Mouse (Mus musculus) limb, embryonic 12.5 days (tissue): ENCODE measurements around the gene Tcerg1l. TPM values are rescaled to one million over a fixed set of nuclear protein-coding genes. Genes with fewer than 3 reads are reported as not detected.

Experiments used
- ATAC-seq: fragments of 200-750 bp; cut with Nextera tagmentation; 2 replicates; pipeline ENCODE4 v1.8.0; 2017; ENCODE audit warnings: low read depth, moderate TSS enrichment; ENCODE audit not compliant: insufficient number of reproducible peaks, insufficient read depth, low FRiP score, low TSS enrichment
- H3K27ac ChIP-seq: fragments of 300-500 bp; sonication (generic); 2 replicates; pipeline ENCODE4 v1.5.1; 2016; ENCODE audit warnings: mild to moderate bottlenecking, moderate library complexity
- H3K27me3 ChIP-seq: fragments of 300-500 bp; sonication (generic); 2 replicates; pipeline ENCODE4 v1.6.1; 2016; ENCODE audit warnings: mild to moderate bottlenecking, moderate library complexity
- H3K36me3 ChIP-seq: fragments of 300-500 bp; sonication (generic); 2 replicates; pipeline ENCODE4 v1.6.1; 2016; ENCODE audit warnings: mild to moderate bottlenecking, moderate library complexity
- H3K4me1 ChIP-seq: fragments of 300-500 bp; sonication (generic); replicated peaks from 2 replicates; pipeline ENCODE4 v1.6.1; 2016
- H3K4me2 ChIP-seq: fragments of 300-500 bp; sonication (generic); 2 replicates; pipeline ENCODE4 v1.6.1; 2016; ENCODE audit warnings: mild to moderate bottlenecking, moderate library complexity
- H3K4me3 ChIP-seq: fragments of 300-500 bp; sonication (generic); replicated peaks from 2 replicates; pipeline ENCODE4 v1.5.1; 2016; ENCODE audit warnings: mild to moderate bottlenecking
- H3K9ac ChIP-seq: fragments of 300-500 bp; sonication (generic); replicated peaks from 2 replicates; pipeline ENCODE4 v1.6.1; 2016; ENCODE audit warnings: mild to moderate bottlenecking, moderate library complexity
- H3K9me3 ChIP-seq: fragments of 300-500 bp; sonication (generic); 2 replicates; pipeline ENCODE4 v1.6.1; 2016; ENCODE audit warnings: mild to moderate bottlenecking, moderate library complexity
- WGBS: fragments of 180-500 bp; shearing (Covaris S2); methylation state at CpG from one replicate; pipeline ENCODE4 v1.1.7; 2016; 5-methylcytosine and 5-hydroxymethylcytosine counted together
- polyA plus RNA-seq: library from polyadenylated mRNA; unstranded; fragments of >200 nt; fragmentation: Nextera tagmentation; extraction: Ambion mirVana; gene quantifications from 2 replicates; pipeline ENCODE4 v1.2.1, GENCODE M21; 2016

The Tcerg1l gene
- 1.8 and 3.0 TPM in 2 replicates for polyA plus RNA-seq

DNA sequence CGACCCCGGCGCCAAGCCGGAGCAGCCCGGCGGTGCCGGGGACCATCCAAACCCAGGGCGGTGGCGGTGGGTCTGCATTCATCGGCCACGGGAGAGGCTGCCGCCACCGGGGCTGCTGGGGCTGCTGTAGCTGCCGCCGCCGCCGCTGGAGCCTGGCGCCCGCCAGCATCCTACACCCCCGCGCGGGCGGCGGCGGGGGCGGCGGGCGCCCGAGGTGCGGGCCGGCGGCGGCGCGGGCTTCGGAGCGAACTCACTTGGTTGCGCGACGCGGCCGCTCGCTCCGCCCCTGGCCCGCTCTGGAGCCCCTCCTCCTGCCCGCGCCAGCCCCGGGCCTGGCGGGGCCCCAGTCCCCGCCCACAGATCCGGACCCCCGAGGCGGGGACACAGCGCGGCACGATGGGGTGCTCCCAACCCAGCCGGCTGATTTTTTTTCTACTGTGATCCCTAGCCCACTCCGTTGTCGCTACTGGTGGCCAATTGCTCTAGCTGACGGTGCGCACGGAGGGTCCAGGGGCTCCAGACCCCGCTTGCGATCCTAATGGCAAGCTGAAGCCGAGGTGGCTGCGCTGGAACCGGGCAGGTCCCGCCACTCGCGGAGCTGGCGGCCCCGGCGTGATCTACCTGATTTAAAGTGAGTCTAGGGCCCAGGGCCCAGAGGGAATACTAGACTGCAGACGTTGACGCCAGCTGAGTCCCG lies at the start of gene Tcerg1l:
Gene Tcerg1l, minus strand, starts transcription at position 246 of the 697 bp plus-strand sequence.
- under 1% methylated on average over 56 of the region's 76 CpGs for WGBS

GRCm38 (mm10) chr7:138442096-138442495 lies 44.6 kb upstream of the Tcerg1l start:
- H3K27ac ChIP-seq, result no peak overlapping the region
- 74% methylated on average over 4 of the region's 4 CpGs for WGBS
- no peak overlapping the region for H3K4me3 ChIP-seq
- H3K9ac ChIP-seq, result no peak overlapping the region
- no peak overlapping the region for H3K4me2 ChIP-seq
- H3K27me3 ChIP-seq, result 0 out of 2 replicates have a peak, but pooled peaks cover 6% of the 10 kb centered on the region
- H3K4me1 ChIP-seq, result peaks cover 6% of the 10 kb centered on the region
- ATAC-seq, result no peak
- H3K9me3 ChIP-seq, result no peaks in the 10 kb centered on the region
- H3K36me3 ChIP-seq, result no peaks in the 10 kb centered on the region

More for the DNA sequence above, at the start of gene Tcerg1l:
- peaks cover 14% of the 10 kb centered on the region for H3K4me1 ChIP-seq
- H3K36me3 ChIP-seq, result no peaks in the 10 kb centered on the region
- peak; percentile 71 for ATAC-seq
- H3K4me3 ChIP-seq, result peak within 1 kb of the TSS; percentile 57
- H3K9me3 ChIP-seq, result no peaks in the 10 kb centered on the region
- H3K27ac ChIP-seq, result no peak within 1 kb of the TSS
- H3K4me2 ChIP-seq, result peak within 1 kb of the TSS; percentile 100
- H3K27me3 ChIP-seq, result peaks cover 74% of the 10 kb centered on the region
- H3K9ac ChIP-seq, result peak within 1 kb of the TSS; percentile 34; the same call in 1 of the 2 replicates

DNA sequence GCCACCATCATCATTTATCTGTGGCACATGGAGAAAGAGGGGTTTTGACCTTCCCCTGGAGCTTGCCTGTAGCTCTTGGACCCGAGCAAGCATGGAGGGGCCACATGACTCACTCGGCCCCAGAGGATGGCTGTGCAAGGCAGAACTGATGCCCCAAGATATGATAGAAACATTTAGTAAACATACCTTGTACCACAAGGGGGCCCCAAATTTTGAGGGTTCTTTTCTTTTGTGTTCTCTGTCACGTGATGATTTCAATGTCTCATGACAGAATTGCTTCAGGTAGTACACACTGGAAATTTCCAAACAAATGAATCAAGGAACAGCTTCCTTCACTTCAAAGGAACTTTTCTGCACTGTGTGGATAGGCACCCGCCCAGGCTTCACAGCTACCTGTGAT lies 35.0 kb upstream of the Tcerg1l start:
- H3K4me3 ChIP-seq, result no peak overlapping the region
- H3K36me3 ChIP-seq, result no peaks in the 10 kb centered on the region
- 60% methylated on average over 4 of the region's 4 CpGs for WGBS
- no peak overlapping the region for H3K9ac ChIP-seq
- peaks cover 4% of the 10 kb centered on the region for H3K4me1 ChIP-seq
- no peaks in the 10 kb centered on the region; the same call in 1 of the 2 replicates for H3K27me3 ChIP-seq
- no peak overlapping the region for H3K4me2 ChIP-seq
- no peak for ATAC-seq
- H3K27ac ChIP-seq, result no peak overlapping the region
- H3K9me3 ChIP-seq, result no peaks in the 10 kb centered on the region

- Histone ChIP-seq H3K4me3 (no peak overlapping the region), H3K9ac (no peak overlapping the region), H3K4me2 (no peak overlapping the region), H3K4me1 (peaks cover 8% of the 10 kb centered on the region), H3K36me3 (no peaks in the 10 kb centered on the region), H3K27ac (no peak overlapping the region), H3K9me3 (no peaks in the 10 kb centered on the region), H3K27me3 (no peaks in the 10 kb centered on the region; the same call in 1 of the 2 replicates)
- no peak for ATAC-seq
These were observed 33.9 kb upstream of the Tcerg1l start for GRCm38 (mm10) chr7:138431456-138431855.

GRCm38 (mm10) chr7:138429916-138430315 lies 32.4 kb upstream of the Tcerg1l start:
- no peak overlapping the region for H3K27ac ChIP-seq
- no peaks in the 10 kb centered on the region for H3K9me3 ChIP-seq
- H3K36me3 ChIP-seq, result no peaks in the 10 kb centered on the region
- H3K4me1 ChIP-seq, result peaks cover 8% of the 10 kb centered on the region
- no peak for ATAC-seq
- no peak overlapping the region for H3K9ac ChIP-seq
- 60% methylated on average over 7 of the region's 7 CpGs for WGBS
- no peak overlapping the region for H3K4me3 ChIP-seq
- H3K4me2 ChIP-seq, result no peak overlapping the region
- H3K27me3 ChIP-seq, result no peaks in the 10 kb centered on the region

DNA sequence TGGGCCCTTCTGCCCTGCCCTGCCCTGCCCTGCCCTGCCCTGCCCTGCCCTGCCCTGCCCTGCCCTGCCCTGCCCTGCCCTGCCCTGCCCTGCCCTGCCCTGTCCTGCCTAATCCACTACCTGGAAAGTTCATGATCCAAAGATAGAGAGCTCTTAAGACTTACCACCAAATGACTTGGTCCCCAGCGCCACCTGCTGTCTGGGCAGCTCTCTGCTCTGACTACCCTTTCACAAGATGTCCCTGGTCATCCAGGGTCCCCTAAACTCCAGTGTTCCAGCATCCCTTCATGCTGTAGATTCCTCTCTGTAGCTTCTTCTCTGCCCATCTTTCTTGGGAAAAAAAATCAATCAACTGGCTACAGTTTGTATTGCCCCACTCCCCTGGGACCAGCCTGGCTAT lies 31.3 kb upstream of the Tcerg1l start:
- Histone ChIP-seq H3K4me1 (peaks cover 8% of the 10 kb centered on the region), H3K4me2 (no peak overlapping the region), H3K27me3 (no peaks in the 10 kb centered on the region), H3K27ac (no peak overlapping the region), H3K9ac (no peak overlapping the region), H3K4me3 (no peak overlapping the region), H3K36me3 (no peaks in the 10 kb centered on the region), H3K9me3 (no peaks in the 10 kb centered on the region)
- no peak for ATAC-seq
- WGBS, result 75% methylated on average over 1 of the region's 1 CpGs

GRCm38 (mm10) chr7:138427441-138427840 lies 29.9 kb upstream of the Tcerg1l start:
- Histone ChIP-seq H3K9me3 (no peaks in the 10 kb centered on the region), H3K36me3 (no peaks in the 10 kb centered on the region), H3K4me3 (no peak overlapping the region), H3K4me2 (no peak overlapping the region), H3K9ac (no peak overlapping the region), H3K27me3 (no peaks in the 10 kb centered on the region), H3K4me1 (peaks cover 8% of the 10 kb centered on the region), H3K27ac (no peak overlapping the region)
- ATAC-seq, result 0 out of 2 replicates have a peak, but pooled peaks have one; percentile 10
- 33% methylated on average over 3 of the region's 3 CpGs for WGBS

DNA sequence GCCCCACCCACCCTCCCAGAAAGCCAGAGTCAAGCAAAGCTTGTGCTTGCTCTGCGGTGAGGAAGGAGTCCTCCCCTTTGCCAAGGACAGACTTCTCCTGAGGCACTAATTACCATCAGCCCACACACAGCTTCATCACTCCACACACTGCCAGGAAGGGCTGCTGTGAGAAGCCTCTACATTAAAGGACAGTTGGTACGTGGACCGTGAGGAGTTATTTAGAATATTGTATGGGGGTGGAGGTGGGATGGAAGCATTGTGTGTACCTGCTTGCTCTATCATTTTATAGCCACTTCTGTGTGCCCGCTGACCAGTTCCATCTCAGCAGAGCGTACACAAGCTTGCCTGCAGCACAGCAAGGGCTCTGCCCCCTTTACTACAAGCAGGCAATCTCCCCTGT lies 16.0 kb upstream of the Tcerg1l start:
- H3K4me2 ChIP-seq, result no peak overlapping the region
- H3K27me3 ChIP-seq, result no peaks in the 10 kb centered on the region; the same call in none of the 2 replicates
- no peaks in the 10 kb centered on the region for H3K4me1 ChIP-seq
- ATAC-seq, result no peak
- no peak overlapping the region for H3K4me3 ChIP-seq
- no peak overlapping the region for H3K9ac ChIP-seq
- H3K27ac ChIP-seq, result no peak overlapping the region
- 76% methylated on average over 5 of the region's 5 CpGs for WGBS
- H3K9me3 ChIP-seq, result no peaks in the 10 kb centered on the region
- no peaks in the 10 kb centered on the region for H3K36me3 ChIP-seq

DNA sequence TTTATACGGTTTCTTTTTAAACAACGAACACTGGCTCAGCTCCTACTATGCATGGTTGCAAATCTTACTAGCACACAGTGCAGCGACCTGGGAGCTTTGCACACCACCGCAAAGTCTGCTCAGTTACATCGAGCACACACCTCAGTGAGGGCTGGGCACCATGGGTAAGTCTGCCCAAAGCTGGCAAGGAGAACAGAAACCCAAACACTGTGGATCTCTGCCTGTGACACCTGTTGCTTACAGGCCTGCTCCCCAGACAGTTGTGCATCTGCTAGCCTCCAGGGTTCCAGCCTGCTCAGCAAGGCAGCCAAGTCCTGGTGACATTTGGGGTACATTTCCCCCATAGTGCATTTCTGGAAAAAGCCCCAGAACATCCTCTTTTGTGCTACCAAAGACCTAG lies 4.1 kb upstream of the Tcerg1l start:
- no peak for ATAC-seq
- Histone ChIP-seq H3K4me3 (no peak overlapping the region), H3K4me1 (peaks cover 14% of the 10 kb centered on the region), H3K36me3 (no peaks in the 10 kb centered on the region), H3K9me3 (no peaks in the 10 kb centered on the region), H3K4me2 (no peak overlapping the region), H3K9ac (no peak overlapping the region), H3K27me3 (peaks cover 64% of the 10 kb centered on the region), H3K27ac (no peak overlapping the region)
- WGBS, result 88% methylated on average over 5 of the region's 5 CpGs

DNA sequence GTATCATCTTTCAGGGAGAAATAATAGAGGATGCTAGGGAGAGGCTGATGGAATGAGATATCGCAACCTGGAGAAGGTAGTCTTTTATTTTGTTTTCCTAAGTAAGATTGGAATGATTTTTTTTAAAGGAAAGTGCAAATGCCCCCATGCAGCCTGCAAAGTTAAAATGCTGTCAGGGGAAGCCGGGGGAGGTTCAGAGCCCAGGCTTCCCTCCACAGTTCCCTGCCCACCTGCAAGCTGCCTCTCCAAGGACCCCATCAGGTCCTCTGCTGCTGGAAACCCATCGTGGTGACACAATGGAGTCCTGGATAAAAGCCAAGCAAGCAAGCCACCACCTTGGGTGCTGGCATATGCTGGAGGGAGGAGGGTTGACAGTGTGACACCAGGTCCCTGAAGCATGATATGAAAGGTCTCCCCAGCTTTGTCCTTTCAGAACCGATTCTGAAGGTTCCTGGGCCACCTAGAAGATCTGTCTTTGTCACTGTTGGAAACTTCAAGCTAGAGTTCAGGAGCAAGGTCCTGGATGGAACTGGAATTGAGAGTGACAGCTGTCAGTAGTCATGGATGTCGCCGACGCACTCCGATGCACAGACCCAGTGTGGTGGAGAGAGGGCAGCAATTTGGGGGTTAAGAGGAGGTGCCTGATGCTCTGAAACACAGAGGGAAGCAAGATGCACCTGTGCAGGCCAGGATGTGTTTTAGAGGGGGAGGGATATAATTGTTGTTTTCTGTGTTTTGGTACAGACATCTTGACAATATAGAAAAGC lies 3.2 kb upstream of the Tcerg1l start:
- Histone ChIP-seq H3K36me3 (no peaks in the 10 kb centered on the region), H3K4me1 (peaks cover 14% of the 10 kb centered on the region), H3K27ac (no peak overlapping the region), H3K4me3 (no peak overlapping the region), H3K9me3 (no peaks in the 10 kb centered on the region), H3K27me3 (peaks cover 72% of the 10 kb centered on the region), H3K9ac (no peak overlapping the region), H3K4me2 (no peak overlapping the region)
- ATAC-seq, result no peak
- WGBS, result 80% methylated on average over 8 of the region's 8 CpGs

DNA sequence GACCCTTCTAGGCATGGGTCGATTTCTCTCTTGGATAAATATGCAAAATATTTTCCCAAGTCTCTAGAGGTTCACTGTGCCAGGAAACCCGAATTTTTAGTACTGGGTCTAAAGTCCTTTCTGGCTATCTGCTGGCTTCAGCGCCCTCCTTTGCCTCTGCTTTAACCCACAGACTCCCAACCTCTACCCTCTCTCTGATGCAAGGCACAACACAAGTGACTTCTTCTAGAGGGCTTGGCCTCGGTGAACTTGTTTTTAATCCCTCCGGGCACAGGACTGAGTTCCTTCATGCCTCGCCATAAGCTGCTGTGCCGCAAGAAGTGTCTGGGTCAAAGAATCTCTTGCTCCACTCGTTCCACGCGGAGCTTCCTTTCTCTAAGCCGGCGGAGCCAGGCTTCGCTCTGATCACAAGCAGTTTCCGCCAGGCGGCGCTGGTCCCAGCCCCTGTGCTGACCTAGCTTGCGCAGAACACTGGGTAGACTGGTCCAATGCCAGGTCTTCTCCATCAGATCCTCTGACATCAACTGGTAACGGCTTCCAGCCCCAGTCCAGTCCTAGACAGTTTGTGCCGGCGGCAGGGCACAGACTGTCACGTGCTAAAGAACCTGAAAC lies 758 bp upstream of the Tcerg1l start:
- H3K9me3 ChIP-seq, result no peaks in the 10 kb centered on the region
- peaks cover 14% of the 10 kb centered on the region for H3K4me1 ChIP-seq
- peak overlapping the region; percentile 100 for H3K4me2 ChIP-seq
- no peak overlapping the region for H3K9ac ChIP-seq
- ATAC-seq, result peak; percentile 37; the same call in 1 of the 2 replicates
- H3K27ac ChIP-seq, result no peak overlapping the region
- H3K27me3 ChIP-seq, result peaks cover 79% of the 10 kb centered on the region
- WGBS, result 2% methylated on average over 21 of the region's 21 CpGs
- no peaks in the 10 kb centered on the region for H3K36me3 ChIP-seq
- H3K4me3 ChIP-seq, result peak overlapping the region; percentile 57
